Mouse (Mus musculus) frontal cortex, postnatal 25 days (tissue): ENCODE measurements around the gene Nhlrc2.
A peak's percentile ranks its signal among the peaks of the same experiment; 100 is the strongest.

Experiments
- DNase-seq, 2 experiments: peaks; one replicate each; pipeline ENCODE4 v3.0.0; 2022; ENCODE audit warnings: low spot score in 2 of 2

The Nhlrc2 gene

DNA sequence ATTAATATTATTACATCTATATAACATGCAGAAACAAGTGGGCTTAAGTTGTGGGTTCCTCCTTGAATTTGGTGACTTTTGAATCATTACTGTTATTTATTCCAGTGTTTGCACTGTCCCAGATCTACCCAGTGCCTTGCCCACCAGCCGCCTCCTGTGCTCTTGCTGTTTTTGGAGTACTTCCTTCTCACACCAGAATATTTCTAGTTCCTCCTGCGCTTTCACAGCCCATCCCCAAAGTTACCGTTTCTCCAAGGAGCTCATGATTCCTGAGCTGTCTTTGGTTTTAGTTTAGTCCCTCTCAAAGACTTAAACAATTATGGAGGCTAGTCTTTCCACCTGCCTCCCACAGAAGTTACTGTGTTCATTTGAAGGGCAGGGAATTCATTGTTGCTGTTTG, 15.4 kb downstream of the Nhlrc2 start:
- no peak for DNase-seq

DNA sequence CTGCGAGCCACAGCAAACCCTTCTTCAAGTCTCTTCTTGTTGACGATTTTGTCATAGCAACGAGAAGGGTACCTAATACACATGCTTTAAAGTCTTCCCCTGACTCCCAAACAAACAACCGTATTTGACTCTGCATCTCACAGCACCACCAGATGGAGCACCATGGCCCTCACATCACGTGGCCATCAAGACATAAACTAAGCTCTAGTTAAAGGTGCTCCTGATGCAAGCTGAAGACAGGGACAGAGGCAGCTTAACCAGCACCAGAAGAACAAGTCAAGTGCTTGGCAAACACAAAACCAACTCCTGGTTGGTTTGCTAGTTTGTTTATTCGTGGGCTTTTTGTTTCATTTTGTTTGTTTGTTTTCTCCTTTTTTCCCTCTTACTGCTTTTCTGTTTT, 17.3 kb downstream of the Nhlrc2 start:
- DNase-seq, result no peak

- DNase-seq, result no peak
Measured at GRCm38 (mm10) chr19:56566041-56566440, 18.0 kb downstream of the Nhlrc2 start.

- DNase-seq, result no peak
Measured at GRCm38 (mm10) chr19:56566940-56567339, 18.9 kb downstream of the Nhlrc2 start.

DNA sequence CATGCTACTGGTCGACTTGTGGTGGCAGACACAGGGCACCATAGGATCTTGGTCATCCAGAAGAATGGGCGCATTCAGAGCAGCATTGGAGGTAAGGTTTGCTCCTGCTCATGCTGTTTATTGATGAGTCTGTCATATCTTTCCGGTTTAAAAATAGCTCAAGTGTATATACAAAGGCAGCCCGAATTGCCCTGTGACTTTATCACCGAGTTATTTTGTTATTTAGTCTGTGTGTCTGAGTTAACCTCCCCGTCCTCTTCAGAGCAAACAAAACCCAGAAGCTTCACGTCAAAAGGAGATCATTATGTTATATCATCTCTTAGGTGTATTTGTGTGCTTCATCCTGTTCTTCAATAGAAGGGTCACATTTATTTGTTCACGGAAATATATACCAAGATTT, 22.7 kb downstream of the Nhlrc2 start:
- no peak for DNase-seq

- DNase-seq, result no peak
Measured at GRCm38 (mm10) chr19:56571234-56571633, 23.2 kb downstream of the Nhlrc2 start.

- no peak for DNase-seq
Measured at GRCm38 (mm10) chr19:56571913-56572312, 23.9 kb downstream of the Nhlrc2 start.

DNA sequence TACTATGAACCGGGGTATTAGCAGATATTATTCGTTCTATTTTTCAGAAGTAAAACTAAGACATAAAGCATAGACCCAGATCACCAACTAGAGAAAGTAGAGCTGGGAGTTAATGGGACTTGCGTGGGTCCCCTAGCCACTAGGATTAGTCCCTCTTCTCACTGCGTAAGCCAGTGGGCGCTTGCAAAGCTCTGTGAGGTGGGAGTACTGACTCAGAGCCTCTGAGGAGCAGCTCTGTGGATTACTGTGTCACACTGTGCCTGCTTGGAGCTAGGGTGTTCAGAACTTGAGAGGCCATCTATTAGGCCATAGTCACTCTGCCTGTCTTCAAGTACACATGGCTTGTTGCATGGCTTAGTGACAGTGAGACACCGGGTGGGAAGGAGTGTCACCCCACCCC, 25.1 kb downstream of the Nhlrc2 start:
- DNase-seq, result no peak

DNA sequence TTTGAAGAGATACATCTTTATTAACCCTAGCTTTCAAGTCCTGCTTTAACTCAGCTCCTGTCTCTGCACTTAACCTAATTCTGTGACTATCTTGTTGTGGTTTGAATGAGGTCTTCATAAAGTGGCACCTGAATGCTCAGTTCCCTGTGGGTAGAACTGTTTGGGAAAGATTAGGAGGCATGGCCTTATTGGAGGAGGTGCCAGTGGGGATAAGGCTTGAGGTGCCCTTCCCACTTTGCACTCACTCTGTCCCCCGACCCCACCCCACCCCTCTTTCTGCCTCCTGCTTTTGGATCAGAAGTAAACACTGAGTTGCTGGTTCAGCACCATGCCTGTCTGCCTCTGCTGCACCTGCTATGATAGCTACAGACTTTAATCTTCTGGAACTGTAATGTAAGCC, 29.7 kb downstream of the Nhlrc2 start:
- DNase-seq, result no peak

DNA sequence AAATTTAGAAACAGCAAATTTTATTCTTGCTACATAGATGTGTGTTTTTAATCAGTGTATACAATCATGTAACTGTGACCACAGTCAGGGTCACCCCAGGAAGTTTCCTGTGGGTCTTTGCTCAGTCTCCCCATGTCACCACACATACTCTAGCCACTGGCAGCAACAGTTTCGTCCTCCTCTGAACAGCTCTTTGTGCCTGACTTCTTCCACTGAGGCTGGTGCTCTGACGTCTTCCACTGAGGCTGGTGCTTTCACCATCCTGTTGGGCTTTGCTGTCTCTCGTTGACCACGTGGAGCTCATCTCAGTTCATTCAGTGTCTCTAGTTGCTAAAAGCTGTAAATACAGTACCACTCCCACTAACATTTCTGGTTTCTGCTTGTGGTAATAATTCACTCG, 33.9 kb downstream of the Nhlrc2 start:
- no peak for DNase-seq

DNA sequence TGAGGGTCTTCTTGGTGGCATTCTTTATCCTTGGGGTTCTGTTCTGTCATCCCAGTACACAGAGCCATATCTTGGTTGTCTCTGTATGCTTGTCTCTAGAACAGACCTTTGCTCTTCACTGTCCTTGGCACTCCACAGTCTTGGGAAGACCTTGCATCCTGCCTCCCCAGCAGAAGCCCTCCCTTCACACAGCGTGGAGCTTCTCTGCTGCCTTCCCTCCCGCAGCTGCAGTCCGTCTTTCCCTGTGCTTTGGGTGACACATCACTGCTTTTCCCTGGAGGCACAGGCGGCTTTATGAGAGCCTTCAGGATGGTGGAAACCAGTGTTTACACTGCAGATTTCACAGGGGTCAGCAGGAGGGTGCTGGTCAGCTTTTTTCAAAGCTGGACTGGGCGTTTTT, 35.7 kb downstream of the Nhlrc2 start:
- DNase-seq, result no peak

GRCm38 (mm10) chr19:56584288-56584687, 36.2 kb downstream of the Nhlrc2 start:
- DNase-seq, result no peak

DNA sequence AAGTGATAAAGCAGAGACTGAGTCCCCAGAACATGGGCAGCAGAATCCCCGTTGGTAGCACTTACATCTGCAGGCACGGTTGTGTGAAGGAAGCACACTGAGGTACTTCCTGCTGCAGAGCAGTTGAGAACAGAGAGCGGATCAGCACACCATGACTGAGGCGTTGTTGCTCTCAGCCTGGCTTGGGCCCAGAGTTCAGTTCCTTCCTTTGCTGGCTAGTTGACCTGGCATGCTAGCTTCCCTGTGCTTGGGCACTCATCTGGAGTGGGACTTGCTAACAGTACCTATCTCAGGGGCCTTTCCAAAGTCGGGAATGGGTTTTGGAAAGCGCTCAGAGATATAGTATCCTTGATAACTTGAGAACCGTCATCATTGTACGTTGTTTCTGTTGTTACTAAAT, 38.3 kb downstream of the Nhlrc2 start:
- no peak for DNase-seq

DNA sequence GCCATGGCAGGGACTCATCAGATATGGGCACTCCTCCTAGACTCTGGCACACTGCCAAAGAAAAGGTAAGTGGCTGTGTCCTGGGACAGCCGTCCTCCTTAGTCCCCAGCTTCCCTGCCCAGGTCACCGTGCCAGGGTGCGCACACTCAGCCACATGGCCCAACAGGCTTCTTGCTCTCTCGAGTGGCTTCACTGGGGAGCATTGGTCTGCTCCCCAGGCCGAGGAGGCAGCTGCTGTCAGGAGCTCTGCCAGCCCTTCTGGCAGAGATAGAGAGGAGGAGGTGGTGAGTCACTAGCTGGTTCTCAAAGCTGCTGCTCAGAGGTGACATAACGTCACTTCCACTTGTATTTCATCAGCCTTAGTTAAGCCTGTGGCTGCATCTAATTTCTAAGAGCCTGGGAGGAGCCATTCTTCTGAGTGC, 40.2 kb downstream of the Nhlrc2 start:
- peak in 1 of 2 experiments; percentile 51 for DNase-seq

DNA sequence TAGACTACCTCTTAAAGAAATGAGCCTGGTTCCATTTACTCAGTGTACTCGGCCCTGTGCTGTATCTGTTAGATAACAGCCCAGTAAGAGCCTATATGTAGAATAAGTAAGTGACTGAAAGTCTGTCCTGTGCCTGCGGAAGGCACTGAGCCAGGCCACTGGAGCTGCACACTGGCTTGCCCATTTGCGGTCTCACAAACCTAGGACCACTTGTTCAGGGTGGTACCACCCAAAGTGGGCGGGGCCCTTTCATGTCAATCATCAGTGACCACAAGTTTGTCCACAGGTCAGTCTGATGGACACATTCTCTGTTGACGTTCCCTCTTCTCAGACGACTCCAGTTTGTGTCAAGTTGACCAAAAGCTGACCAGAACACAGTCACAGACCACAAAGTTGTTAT, 40.9 kb downstream of the Nhlrc2 start:
- no peak for DNase-seq

DNA sequence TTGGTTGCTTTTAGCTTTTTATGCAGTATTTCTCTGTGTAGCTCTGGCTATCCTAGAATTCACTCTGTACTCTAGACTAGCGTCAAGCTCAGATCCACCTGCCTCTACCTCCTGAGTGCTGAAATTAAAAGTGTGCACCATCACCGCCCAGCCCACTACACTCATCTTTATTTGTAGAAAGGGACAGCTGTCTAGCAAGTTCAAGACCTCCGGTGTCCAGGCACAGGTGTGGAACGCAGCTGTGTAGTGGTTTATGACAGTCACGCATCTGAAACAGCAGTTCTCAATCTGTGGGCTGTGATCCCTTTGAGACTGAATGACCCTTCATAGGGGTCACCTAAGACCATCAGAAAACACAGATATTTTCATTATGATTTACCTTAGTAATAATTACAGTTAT, 41.4 kb downstream of the Nhlrc2 start:
- DNase-seq, result no peak

- DNase-seq, result no peak
Measured at GRCm38 (mm10) chr19:56590250-56590649, 42.2 kb downstream of the Nhlrc2 start.

- DNase-seq, result no peak
Measured at GRCm38 (mm10) chr19:56592472-56592871, 44.4 kb downstream of the Nhlrc2 start.

GRCm38 (mm10) chr19:56599996-56600395, 51.9 kb downstream of the Nhlrc2 start:
- DNase-seq, result no peak

GRCm38 (mm10) chr19:56600797-56601196, 52.7 kb downstream of the Nhlrc2 start:
- no peak for DNase-seq

GRCm38 (mm10) chr19:56601901-56602347, 53.9 kb downstream of the Nhlrc2 start:
- no peak for DNase-seq

GRCm38 (mm10) chr19:56608946-56609345, 60.9 kb downstream of the Nhlrc2 start:
- DNase-seq, result no peak

DNA sequence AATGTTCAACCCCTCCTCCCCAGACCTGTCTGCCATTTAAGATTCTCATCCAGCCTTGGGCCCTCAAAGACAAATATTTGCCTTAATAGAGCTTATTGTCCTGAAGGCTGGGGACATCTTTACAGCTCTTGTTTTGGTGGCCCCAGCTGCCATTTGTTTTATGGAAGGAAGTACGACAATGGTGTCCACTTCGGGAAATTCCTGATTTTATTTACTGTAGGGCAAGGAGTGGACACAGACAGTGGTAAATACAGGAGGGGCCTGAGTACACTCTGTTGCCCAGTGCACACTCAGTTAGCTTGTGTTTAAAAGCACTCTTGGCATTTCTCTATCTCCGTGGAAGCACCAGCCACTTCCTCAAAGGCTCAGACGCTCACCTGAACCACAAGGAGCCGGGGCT, 66.1 kb downstream of the Nhlrc2 start:
- DNase-seq, result no peak

- DNase-seq, result peak; percentile 14 to 22
Measured at GRCm38 (mm10) chr19:56618845-56619244, 70.8 kb downstream of the Nhlrc2 start.

GRCm38 (mm10) chr19:56619546-56619945, 71.5 kb downstream of the Nhlrc2 start:
- DNase-seq, result no peak
